Mouse (Mus musculus): ENCODE data around the gene Cd300c2. TPM values are rescaled to one million over a fixed set of nuclear protein-coding genes. Genes with fewer than 3 reads are reported as not detected.

The Cd300c2 gene
- total and polyA plus RNA-seq, 2 experiments: 4.9 to 5.6 TPM

DNA sequence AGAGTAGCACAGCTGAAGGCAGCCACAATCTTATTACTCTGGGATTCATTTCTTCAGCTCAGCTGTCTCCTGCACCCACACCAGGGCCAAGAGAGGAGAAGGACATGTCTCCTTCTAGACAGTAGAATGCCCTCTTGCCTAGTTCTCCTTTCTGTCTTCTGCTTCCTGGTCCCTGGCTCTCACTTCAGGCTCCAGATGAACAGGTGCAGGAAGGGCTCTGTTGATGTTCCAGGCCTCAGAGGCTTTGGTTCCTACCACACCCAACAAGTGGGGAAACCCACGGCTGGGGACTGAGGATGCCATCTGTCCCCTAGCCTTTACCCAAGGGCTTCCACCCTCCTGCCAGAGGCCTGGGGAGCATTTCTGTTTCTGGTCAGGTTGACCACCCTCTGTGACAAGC, 41.3 kb downstream of the Cd300c2 start:
- no peaks in the 10 kb centered on the region for H3K79me2 ChIP-seq (ENCODE audit: control insufficient read depth, insufficient read depth, low read length)
- H3K27me3 ChIP-seq (ENCODE audit: control insufficient read depth, insufficient read depth, low read length): no peaks in the 10 kb centered on the region
- no peak overlapping the region for H3K27ac ChIP-seq (replicated peaks; ENCODE audit: insufficient read depth, low read depth, low read length)
- no peak for TF ChIP-seq CTCF (IDR thresholded peaks at IDR 0.05; ENCODE audit: low read depth, low read length)
- TF ChIP-seq POLR2A (IDR thresholded peaks at IDR 0.05; ENCODE audit: extremely low read depth, insufficient read depth, low read length): no peak
- WGBS: 69% methylated on average over 1 of the region's 1 CpGs
- no peaks in the 10 kb centered on the region for H3K36me3 ChIP-seq (ENCODE audit: control insufficient read depth, insufficient read depth, low read length)
- no peaks in the 10 kb centered on the region for H3K4me1 ChIP-seq (ENCODE audit: control insufficient read depth, insufficient read depth, low read length)
- DNase-seq (ENCODE audit: extremely low read depth, low read depth, low spot score): no peak
- H3K4me3 ChIP-seq (ENCODE audit: insufficient read depth, low read depth, low read length): no peak overlapping the region
- no peak overlapping the region for H3K9ac ChIP-seq (ENCODE audit: low read depth, low read length)

Other genes with a start within 250 kb of the Cd300c2 start
- 0.37 and 0.74 TPM in 2 replicates for gene Kif19a, start 236.5 kb downstream of the Cd300c2 start, total RNA-seq (2014; rRNA removed)
- 0.24 and 0.26 TPM in 2 replicates for gene Kif19a, start 236.5 kb downstream of the Cd300c2 start, polyA plus RNA-seq (2012; rRNA removed)
- gene Btbd17, start 205.9 kb downstream of the Cd300c2 start, total RNA-seq (2014; rRNA removed): not detected in 2 replicates
- not detected in 2 replicates for gene Btbd17, start 205.9 kb downstream of the Cd300c2 start, polyA plus RNA-seq (2012; rRNA removed)
- gene Gpr142, start 203.0 kb downstream of the Cd300c2 start, total RNA-seq (2014; rRNA removed): not detected in 2 replicates
- not detected in 2 replicates for gene Gpr142, start 203.0 kb downstream of the Cd300c2 start, polyA plus RNA-seq (2012; rRNA removed)
- 51.4 and 66.2 TPM in 2 replicates for gene Gprc5c, start 150.7 kb downstream of the Cd300c2 start, total RNA-seq (2014; rRNA removed)
- 87.6 and 93.9 TPM in 2 replicates for gene Gprc5c, start 150.7 kb downstream of the Cd300c2 start, polyA plus RNA-seq (2012; rRNA removed)
- 3.0 and 3.6 TPM in 2 replicates for gene Cd300a, start 111.8 kb downstream of the Cd300c2 start, total RNA-seq (2014; rRNA removed)
- gene Cd300a, start 111.8 kb downstream of the Cd300c2 start, polyA plus RNA-seq (2012; rRNA removed): 0.65 and 1.2 TPM in 2 replicates
- gene Cd300lb, start 67.5 kb downstream of the Cd300c2 start, total RNA-seq (2014; rRNA removed): 1.0 and 1.2 TPM in 2 replicates
- gene Cd300lb, start 67.5 kb downstream of the Cd300c2 start, polyA plus RNA-seq (2012; rRNA removed): 0.35 and 0.46 TPM in 2 replicates
- gene Cd300c, start 32.7 kb downstream of the Cd300c2 start, total RNA-seq (2014; rRNA removed): 0.20 TPM in 1 of 2 replicates, not detected in the other
- gene Cd300c, start 32.7 kb downstream of the Cd300c2 start, polyA plus RNA-seq (2012; rRNA removed): 0.24 and 0.49 TPM in 2 replicates
- gene Cd300ld, start 12.0 kb downstream of the Cd300c2 start, total RNA-seq (2014; rRNA removed): 6.6 and 7.4 TPM in 2 replicates
- gene Cd300ld, start 12.0 kb downstream of the Cd300c2 start, polyA plus RNA-seq (2012; rRNA removed): 2.9 and 3.4 TPM in 2 replicates
- not detected in 2 replicates for gene Cd300ld2, start 14.3 kb upstream of the Cd300c2 start, total RNA-seq (2014; rRNA removed)
- gene Cd300ld2, start 14.3 kb upstream of the Cd300c2 start, polyA plus RNA-seq (2012; rRNA removed): not detected in 2 replicates
- not detected in 2 replicates for gene Cd300ld4, start 25.1 kb upstream of the Cd300c2 start, total RNA-seq (2014; rRNA removed)
- gene Cd300ld4, start 25.1 kb upstream of the Cd300c2 start, polyA plus RNA-seq (2012; rRNA removed): not detected in 2 replicates
- gene Cd300ld5, start 35.9 kb upstream of the Cd300c2 start, total RNA-seq (2014; rRNA removed): 0.18 TPM in 1 of 2 replicates, not detected in the other
- gene Cd300ld5, start 35.9 kb upstream of the Cd300c2 start, polyA plus RNA-seq (2012; rRNA removed): 0.14 TPM in 1 of 2 replicates, not detected in the other
- gene Cd300ld3, start 46.5 kb upstream of the Cd300c2 start, total RNA-seq (2014; rRNA removed): 3.7 and 4.1 TPM in 2 replicates
- 3.3 and 5.4 TPM in 2 replicates for gene Cd300ld3, start 46.5 kb upstream of the Cd300c2 start, polyA plus RNA-seq (2012; rRNA removed)
- 1.4 and 1.5 TPM in 2 replicates for gene Cd300e, start 60.3 kb upstream of the Cd300c2 start, total RNA-seq (2014; rRNA removed)
- 0.52 and 1.3 TPM in 2 replicates for gene Cd300e, start 60.3 kb upstream of the Cd300c2 start, polyA plus RNA-seq (2012; rRNA removed)
- 0.09 and 0.20 TPM in 2 replicates for gene Rab37, start 89.6 kb upstream of the Cd300c2 start, total RNA-seq (2014; rRNA removed)
- 0.16 and 0.20 TPM in 2 replicates for gene Rab37, start 89.6 kb upstream of the Cd300c2 start, polyA plus RNA-seq (2012; rRNA removed)
- gene Cd300lf, start 132.1 kb upstream of the Cd300c2 start, total RNA-seq (2014; rRNA removed): 1.2 and 1.5 TPM in 2 replicates
- 0.54 and 1.1 TPM in 2 replicates for gene Cd300lf, start 132.1 kb upstream of the Cd300c2 start, polyA plus RNA-seq (2012; rRNA removed)
- gene Slc9a3r1, start 161.5 kb upstream of the Cd300c2 start, total RNA-seq (2014; rRNA removed): 113 and 117 TPM in 2 replicates
- 130 and 177 TPM in 2 replicates for gene Slc9a3r1, start 161.5 kb upstream of the Cd300c2 start, polyA plus RNA-seq (2012; rRNA removed)
- gene Tmem104, start 185.6 kb upstream of the Cd300c2 start, total RNA-seq (2014; rRNA removed): 5.3 and 8.1 TPM in 2 replicates
- 8.7 and 9.1 TPM in 2 replicates for gene Tmem104, start 185.6 kb upstream of the Cd300c2 start, polyA plus RNA-seq (2012; rRNA removed)
- 42.7 and 43.7 TPM in 2 replicates for gene Nat9, start 186.0 kb upstream of the Cd300c2 start, total RNA-seq (2014; rRNA removed)
- gene Nat9, start 186.0 kb upstream of the Cd300c2 start, polyA plus RNA-seq (2012; rRNA removed): 28.7 and 35.2 TPM in 2 replicates

Data from liver, adult 2 months (tissue).